Mouse (Mus musculus) MEL (cell line): ENCODE results near the gene Scn8a. TPM values are rescaled to one million over a fixed set of nuclear protein-coding genes. Genes with fewer than 3 reads are reported as not detected.
A peak's percentile ranks its signal among the peaks of the same experiment; 100 is the strongest.

Experiments
- DNase-seq: peaks from one replicate; pipeline ENCODE4 v3.0.0; 2011; ENCODE audit warnings: low read depth, low spot score
- H3K27ac ChIP-seq: 2 replicates; pipeline ENCODE4 v1.5.1; 2012; ENCODE audit warnings: low read depth, mild to moderate bottlenecking, control low read depth, low read length, moderate library complexity; ENCODE audit not compliant: control insufficient read depth
- H3K27me3 ChIP-seq, 2 experiments: fragments of 150-350 bp in 1 of 2; sonication (generic) in 1 of 2; 2 replicates each; pipeline ENCODE4 v1.6.1; 2012; ENCODE audit warnings: low read length in 2 of 2, mild to moderate bottlenecking in 2 of 2, improper control_type of control experiment in 1 of 2, moderate library complexity in 1 of 2; ENCODE audit not compliant: insufficient read depth in 2 of 2, control insufficient read depth in 1 of 2
- H3K36me3 ChIP-seq, 2 experiments: 2 replicates each; pipeline ENCODE4 v1.6.1; 2012 to 2014; ENCODE audit warnings: low read length in 2 of 2, improper control_type of control experiment in 1 of 2, inconsistent platforms in 1 of 2, mild to moderate bottlenecking in 1 of 2; ENCODE audit not compliant: insufficient read depth in 2 of 2, control insufficient read depth in 1 of 2
- H3K4me1 ChIP-seq, 2 experiments: fragments of 150-350 bp in 1 of 2; sonication (generic) in 1 of 2; 2 replicates each; pipeline ENCODE4 v1.6.1; 2012; ENCODE audit warnings: low read length in 2 of 2, improper control_type of control experiment in 1 of 2, mild to moderate bottlenecking in 1 of 2; ENCODE audit not compliant: insufficient read depth in 2 of 2, control insufficient read depth in 1 of 2
- H3K4me3 ChIP-seq, 2 experiments: fragments of 150-350 bp in 1 of 2; sonication (generic) in 1 of 2; 2 replicates each; pipeline ENCODE4 v1.5.1; 2012; ENCODE audit warnings: low read depth in 2 of 2, low read length in 2 of 2, mild to moderate bottlenecking in 2 of 2, moderate library complexity in 2 of 2, control low read depth in 1 of 2, improper control_type of control experiment in 1 of 2; ENCODE audit not compliant: control insufficient read depth in 1 of 2, insufficient read depth in 1 of 2
- H3K79me2 ChIP-seq: 2 replicates; pipeline ENCODE4 v1.6.1; 2012; ENCODE audit warnings: mild to moderate bottlenecking, low read length, moderate library complexity; ENCODE audit not compliant: control insufficient read depth, poor library complexity, insufficient read depth
- H3K9ac ChIP-seq: 2 replicates; pipeline ENCODE4 v1.6.1; 2012; ENCODE audit warnings: low read depth, mild to moderate bottlenecking, control low read depth, low read length, moderate library complexity; ENCODE audit not compliant: control insufficient read depth, poor library complexity, severe bottlenecking
- H3K9me3 ChIP-seq: fragments of 150-350 bp; sonication (generic); replicated peaks from 2 replicates; pipeline ENCODE4 v1.6.1; 2012; ENCODE audit warnings: mild to moderate bottlenecking, low read length, improper control_type of control experiment, moderate library complexity; ENCODE audit not compliant: insufficient read depth
- BHLHE40 ChIP-seq: IDR thresholded peaks from 2 replicates; pipeline ENCODE4 v1.6.1; 2012; ENCODE audit warnings: low read depth, mild to moderate bottlenecking, inconsistent platforms, low read length, improper control_type of control experiment, borderline replicate concordance
- CTCF ChIP-seq, 3 experiments: IDR thresholded peaks in 2 of 3; conservative IDR thresholded peaks in 1 of 3; 2 replicates each; pipeline ENCODE4 v1.5.1; 2011 to 2012; ENCODE audit warnings: low read length in 3 of 3, low read depth in 2 of 3, mild to moderate bottlenecking in 2 of 3, improper control_type of control experiment in 1 of 3, inconsistent platforms in 1 of 3, mixed read lengths in 1 of 3, moderate library complexity in 1 of 3; ENCODE audit not compliant: control insufficient read depth in 1 of 3, insufficient read depth in 1 of 3, poor library complexity in 1 of 3, severe bottlenecking in 1 of 3
- E2F4 ChIP-seq: IDR thresholded peaks from 2 replicates; pipeline ENCODE4 v1.6.1; 2011; ENCODE audit warnings: low read depth, low read length, improper control_type of control experiment, borderline replicate concordance
- ELF1 ChIP-seq: IDR thresholded peaks from 2 replicates; pipeline ENCODE4 v1.6.1; 2014; ENCODE audit warnings: low read depth, mild to moderate bottlenecking, inconsistent platforms, low read length, improper control_type of control experiment, moderate library complexity
- EP300 ChIP-seq, 2 experiments: IDR thresholded peaks; 2 replicates each; pipeline ENCODE4 v1.6.1; 2011; ENCODE audit warnings: improper control_type of control experiment in 2 of 2, low read length in 2 of 2, low read depth in 1 of 2, mild to moderate bottlenecking in 1 of 2
- GABPA ChIP-seq: IDR thresholded peaks from 2 replicates; pipeline ENCODE4 v1.6.1; 2012; ENCODE audit warnings: low read depth, mild to moderate bottlenecking, inconsistent platforms, low read length, improper control_type of control experiment, moderate library complexity
- GATA1 ChIP-seq: IDR thresholded peaks from 2 replicates; pipeline ENCODE4 v1.6.1; 2011; ENCODE audit warnings: low read depth, low read length, improper control_type of control experiment
- HCFC1 ChIP-seq: IDR thresholded peaks from 2 replicates; pipeline ENCODE4 v1.6.1; 2012; ENCODE audit warnings: low read depth, mild to moderate bottlenecking, inconsistent platforms, low read length, improper control_type of control experiment, moderate library complexity
- MAFK ChIP-seq: IDR thresholded peaks from 2 replicates; pipeline ENCODE4 v1.6.1; 2011; ENCODE audit warnings: low read depth, mild to moderate bottlenecking, low read length, improper control_type of control experiment, borderline replicate concordance
- MAX ChIP-seq: IDR thresholded peaks from 2 replicates; pipeline ENCODE4 v1.6.1; 2011; ENCODE audit warnings: low read length, improper control_type of control experiment
- MXI1 ChIP-seq: IDR thresholded peaks from 2 replicates; pipeline ENCODE4 v1.6.1; 2011; ENCODE audit warnings: mild to moderate bottlenecking, low read depth, low read length, improper control_type of control experiment
- MYB ChIP-seq: IDR thresholded peaks from 2 replicates; pipeline ENCODE4 v1.6.1; 2011; ENCODE audit warnings: mild to moderate bottlenecking, low read depth, low read length, improper control_type of control experiment
- MYC ChIP-seq: IDR thresholded peaks from 2 replicates; pipeline ENCODE4 v1.6.1; 2011; ENCODE audit warnings: low read depth, mild to moderate bottlenecking, low read length, improper control_type of control experiment, moderate library complexity
- NELFE ChIP-seq: IDR thresholded peaks from 2 replicates; pipeline ENCODE4 v1.6.1; 2011; ENCODE audit warnings: low read depth, low read length, improper control_type of control experiment
- NRF1 ChIP-seq: IDR thresholded peaks from 2 replicates; pipeline ENCODE4 v1.6.1; 2014; ENCODE audit warnings: low read depth, mild to moderate bottlenecking, inconsistent platforms, low read length, improper control_type of control experiment, moderate library complexity; ENCODE audit not compliant: poor library complexity, insufficient read depth, severe bottlenecking
- POLR2A ChIP-seq, 2 experiments: IDR thresholded peaks; 2 replicates each; pipeline ENCODE4 v1.6.1; 2011 to 2012; ENCODE audit warnings: low read length in 2 of 2, mild to moderate bottlenecking in 2 of 2, control low read depth in 1 of 2, improper control_type of control experiment in 1 of 2, low read depth in 1 of 2, moderate library complexity in 1 of 2; ENCODE audit not compliant: control insufficient read depth in 1 of 2, insufficient read depth in 1 of 2, poor library complexity in 1 of 2
- POLR2AphosphoS2 ChIP-seq: IDR thresholded peaks from 2 replicates; pipeline ENCODE4 v1.6.1; 2011; ENCODE audit warnings: low read length, improper control_type of control experiment
- RAD21 ChIP-seq: IDR thresholded peaks from 2 replicates; pipeline ENCODE4 v1.6.1; 2011; ENCODE audit warnings: mild to moderate bottlenecking, low read depth, low read length, improper control_type of control experiment
- RCOR1 ChIP-seq: IDR thresholded peaks from 2 replicates; pipeline ENCODE4 v1.6.1; 2012; ENCODE audit warnings: low read depth, mild to moderate bottlenecking, inconsistent platforms, low read length, improper control_type of control experiment
- SIN3A ChIP-seq: IDR thresholded peaks from 2 replicates; pipeline ENCODE4 v1.6.1; 2012; ENCODE audit warnings: low read length, improper control_type of control experiment, inconsistent platforms
- TBP ChIP-seq: IDR thresholded peaks from 2 replicates; pipeline ENCODE4 v1.8.0; 2011; ENCODE audit warnings: low read depth, low read length, improper control_type of control experiment
- TCF12 ChIP-seq: IDR thresholded peaks from 2 replicates; pipeline ENCODE4 v1.6.1; 2014; ENCODE audit warnings: low read depth, mild to moderate bottlenecking, inconsistent platforms, low read length, improper control_type of control experiment, moderate library complexity
- UBTF ChIP-seq: IDR thresholded peaks from 2 replicates; pipeline ENCODE4 v1.6.1; 2012; ENCODE audit warnings: low read depth, mild to moderate bottlenecking, inconsistent platforms, low read length, improper control_type of control experiment, moderate library complexity, borderline replicate concordance; ENCODE audit not compliant: insufficient read depth
- USF2 ChIP-seq, 2 experiments: IDR thresholded peaks; 2 replicates each; pipeline ENCODE4 v1.6.1; 2011 to 2012; ENCODE audit warnings: improper control_type of control experiment in 2 of 2, low read length in 2 of 2, borderline replicate concordance in 1 of 2, inconsistent platforms in 1 of 2, low read depth in 1 of 2, mild to moderate bottlenecking in 1 of 2; ENCODE audit not compliant: insufficient read depth in 1 of 2
- ZC3H11A ChIP-seq: IDR thresholded peaks from 2 replicates; pipeline ENCODE4 v1.6.1; 2012; ENCODE audit warnings: low read depth, mild to moderate bottlenecking, inconsistent platforms, low read length, improper control_type of control experiment
- ZKSCAN1 ChIP-seq: IDR thresholded peaks from 2 replicates; pipeline ENCODE4 v1.6.1; 2012; ENCODE audit warnings: low read depth, mild to moderate bottlenecking, inconsistent platforms, low read length, improper control_type of control experiment, moderate library complexity
- ZMIZ1 ChIP-seq: IDR thresholded peaks from 2 replicates; pipeline ENCODE4 v1.6.1; 2012; ENCODE audit warnings: low read depth, mild to moderate bottlenecking, inconsistent platforms, low read length, improper control_type of control experiment, moderate library complexity
- polyA plus RNA-seq, 2 experiments: library from polyadenylated mRNA; stranded (reverse) in 1 of 2; unstranded in 1 of 2; fragments of >175 nt in 1 of 2; fragments of >200 nt in 1 of 2; gene quantifications; 2 replicates each; pipeline versions ENCODE4 v1.2.1 to v1.2.4; 2012; ENCODE audit warnings: low replicate concordance in 2 of 2, low read depth in 1 of 2; ENCODE audit not compliant: insufficient read length in 2 of 2, insufficient read depth in 1 of 2, missing spikeins in 1 of 2
- total RNA-seq: library from RNA; depleted of rRNA; stranded (reverse); fragments of 300-350 nt; gene quantifications from 2 replicates; pipeline ENCODE4 v1.2.3, GENCODE M21; 2012

The Scn8a gene
- total and polyA plus RNA-seq, 3 experiments, result 0.01 to 0.08 TPM; not detected in 1

DNA sequence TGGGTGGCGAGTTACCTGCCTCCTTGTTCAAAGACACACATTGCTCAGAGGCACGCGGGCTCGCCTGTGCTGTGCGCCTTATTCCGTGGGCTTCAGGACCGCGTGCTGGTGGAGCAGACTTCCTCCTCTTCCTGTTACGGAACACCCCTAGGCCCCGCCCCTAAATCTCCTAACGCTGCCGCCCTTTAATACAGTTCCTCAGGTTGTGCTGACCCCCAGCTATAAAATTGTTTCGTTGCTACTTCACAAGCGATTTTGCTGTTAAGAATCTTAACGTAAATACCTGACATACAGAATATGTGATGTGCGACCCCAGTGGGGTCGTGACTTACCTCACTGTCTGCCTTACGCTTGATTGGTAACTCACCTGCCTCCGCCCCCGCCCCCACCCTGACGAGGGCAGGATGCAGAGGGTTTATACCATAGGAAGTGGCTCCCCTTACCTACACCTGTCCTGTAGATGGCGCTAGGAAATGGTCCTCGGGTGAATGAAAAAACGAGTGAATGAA, 45.1 kb downstream of the Scn8a start (continued):
- TF ChIP-seq GATA1, result no peak

DNA sequence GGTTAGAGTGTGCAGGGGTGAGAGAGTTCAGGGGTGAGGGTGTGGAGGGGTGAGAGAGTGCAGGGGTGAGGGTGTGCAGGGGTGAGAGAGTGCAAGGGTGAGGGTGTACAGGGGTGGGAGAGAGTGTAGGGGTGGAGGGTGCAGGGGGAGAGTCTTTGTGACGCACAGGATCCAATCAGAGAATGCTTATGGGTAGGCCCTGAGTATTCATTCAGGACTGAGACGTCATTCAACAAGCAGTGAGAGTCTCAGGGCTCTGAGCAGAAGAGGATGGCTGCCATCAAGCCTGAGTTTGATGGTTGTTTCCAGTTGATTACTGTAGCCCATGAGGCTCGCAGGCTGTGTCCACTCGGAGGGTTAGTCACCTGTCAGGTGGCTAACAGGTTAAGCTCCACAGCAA, 48.4 kb downstream of the Scn8a start:
- H3K36me3 ChIP-seq, result no peaks in the 10 kb centered on the region
- H3K79me2 ChIP-seq, result no peaks in the 10 kb centered on the region; the same call in 1 of the 2 replicates
- TF ChIP-seq NELFE (no peak), NRF1 (no peak), ELF1 (no peak), ZMIZ1 (no peak), MAFK (no peak), MXI1 (no peak), GABPA (no peak), POLR2AphosphoS2 (no peak), ZKSCAN1 (no peak), ZC3H11A (no peak), MYB (no peak), GATA1 (no peak), EP300 (IDR thresholded peaks at IDR 0.05; ENCODE audit: low read depth in 1 of 2, low read length in 2 of 2) (no peak), MAX (no peak)
- H3K9me3 ChIP-seq, result no peaks in the 10 kb centered on the region
- H3K27me3 ChIP-seq, result no peaks in the 10 kb centered on the region
- peak; percentile 35 for DNase-seq
- H3K9ac ChIP-seq, result no peak overlapping the region
- no peak overlapping the region for H3K4me3 ChIP-seq
- H3K4me1 ChIP-seq, result no peaks in the 10 kb centered on the region
- no peak overlapping the region for H3K27ac ChIP-seq

DNA sequence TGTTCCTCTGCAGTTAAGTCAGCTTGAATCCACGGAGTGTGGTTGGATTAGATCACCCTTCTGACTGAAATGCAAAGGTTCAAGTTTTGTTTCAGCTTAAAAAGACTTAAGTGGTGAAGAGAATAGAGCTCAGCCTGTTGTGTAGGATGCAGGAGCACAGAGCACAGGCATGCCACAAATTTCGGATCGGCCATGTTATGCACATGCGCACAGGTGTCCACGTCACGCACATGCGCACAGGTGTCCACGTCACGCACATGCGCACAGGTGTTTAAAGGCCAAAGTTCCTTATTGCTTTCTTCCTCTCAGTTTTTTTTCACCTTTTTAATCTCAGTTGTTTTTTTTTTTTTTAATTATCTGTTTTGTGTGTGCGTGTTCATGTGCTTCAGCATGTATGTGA, 52.6 kb downstream of the Scn8a start:
- DNase-seq, result peak; percentile 72
- TF ChIP-seq ZMIZ1 (no peak), BHLHE40 (no peak), GABPA (no peak), MAFK (no peak), E2F4 (no peak), SIN3A (no peak), RAD21 (no peak), UBTF (no peak), NRF1 (peak; percentile 95), MYB (no peak), TCF12 (0 out of 2 replicates have a peak, but pooled peaks have one; percentile 16), USF2 (IDR thresholded peaks at IDR 0.05; ENCODE audit: borderline replicate concordance in 1 of 2, insufficient read depth in 1 of 2, low read depth in 1 of 2, low read length in 2 of 2) (no peak), ELF1 (no peak), TBP (peak; percentile 72; the same call in 1 of the 2 replicates), POLR2A (IDR thresholded peaks at IDR 0.05; ENCODE audit: control insufficient read depth in 1 of 2, insufficient read depth in 1 of 2, low read depth in 1 of 2, low read length in 2 of 2, poor library complexity in 1 of 2) (peak in 1 of 2 experiments; percentile 75; a peak in 2 of 4 replicates), ZKSCAN1 (no peak), RCOR1 (no peak), HCFC1 (peak; percentile 73), MAX (peak; percentile 72), MYC (0 out of 2 replicates have a peak, but pooled peaks have one; percentile 42), ZC3H11A (no peak), NELFE (peak; percentile 80), CTCF (IDR thresholded peaks at IDR 0.05 in 2 of 3, conservative IDR thresholded peaks at IDR 0.05 in 1 of 3; ENCODE audit: control insufficient read depth in 1 of 3, insufficient read depth in 1 of 3, low read depth in 2 of 3, low read length in 3 of 3, poor library complexity in 1 of 3, severe bottlenecking in 1 of 3) (no peak)
- H3K27ac ChIP-seq, result 0 out of 2 replicates have a peak overlapping the region, but pooled peaks have one; percentile 4
- H3K4me3 ChIP-seq, result peak overlapping the region; percentile 53 to 86
- no peaks in the 10 kb centered on the region for H3K9me3 ChIP-seq
- H3K27me3 ChIP-seq, result no peaks in the 10 kb centered on the region
- H3K79me2 ChIP-seq, result no peaks in the 10 kb centered on the region
- H3K9ac ChIP-seq, result peak overlapping the region; percentile 44
- no peaks in the 10 kb centered on the region for H3K36me3 ChIP-seq
- H3K4me1 ChIP-seq, result no peaks in the 10 kb centered on the region
